Mouse (Mus musculus) small intestine, adult 2 months (tissue): Measurements from ENCODE around the gene Tdgf1.

Experiments
- CTCF ChIP-seq: fragments of 200-500 bp; IDR thresholded peaks from 2 replicates; pipeline ENCODE4 v1.5.1; 2012; ENCODE audit warnings: low read depth, mild to moderate bottlenecking, control low read depth, inconsistent platforms, low read length, moderate library complexity, mixed read lengths; ENCODE audit not compliant: insufficient replicate concordance, insufficient read length; ENCODE audit errors: extremely low read depth
- POLR2A ChIP-seq: fragments of 200-500 bp; IDR thresholded peaks from 2 replicates; pipeline ENCODE4 v1.6.1; 2012; ENCODE audit warnings: low read depth, mild to moderate bottlenecking, control low read depth, inconsistent platforms, low read length, moderate library complexity

DNA sequence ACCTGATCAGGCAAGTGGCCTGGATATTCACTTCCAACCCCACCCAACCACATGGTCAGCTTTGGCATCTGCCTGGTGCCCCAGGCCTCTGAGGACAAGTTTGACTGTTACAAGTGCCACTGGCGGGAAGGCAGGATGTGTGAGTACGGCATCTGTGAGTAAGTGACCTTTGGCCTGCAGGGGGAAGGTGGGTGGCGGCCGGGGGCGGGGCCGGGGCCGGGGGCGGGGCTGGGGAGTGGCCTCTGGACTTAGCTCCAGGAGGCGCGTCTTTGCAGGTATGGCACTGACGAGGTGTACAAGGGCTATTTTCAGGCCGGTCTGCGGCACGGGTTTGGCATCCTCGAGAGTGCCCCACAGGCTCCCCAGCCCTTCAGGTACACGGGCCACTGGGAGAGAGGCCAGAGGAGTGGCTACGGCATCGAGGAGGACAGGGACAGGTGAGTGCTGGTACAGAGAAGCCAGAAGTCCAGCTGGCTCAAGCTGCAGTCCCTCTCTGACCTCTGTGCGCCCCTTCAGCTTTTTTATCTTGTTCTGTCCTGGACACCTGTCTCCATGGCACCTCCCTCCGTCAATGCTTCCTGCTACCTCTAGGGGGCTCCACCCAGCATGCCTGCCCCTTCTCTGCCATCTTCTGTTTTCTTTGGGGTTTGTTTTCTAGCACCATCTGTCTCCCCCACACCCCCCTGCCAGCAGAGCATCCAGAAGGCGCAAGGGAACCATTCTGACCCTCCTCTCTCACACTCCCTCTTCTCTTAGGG, 55.8 kb downstream of the Tdgf1 start:
- TF ChIP-seq POLR2A = no peak
- TF ChIP-seq CTCF = 0 out of 2 replicates have a peak, but pooled peaks have one; percentile 27
